Mouse (Mus musculus) heart, postnatal 10 days (tissue): ENCODE data around the gene Mtrf1. TPM values are rescaled to one million over a fixed set of nuclear protein-coding genes. Genes with fewer than 3 reads are reported as not detected.
A peak's percentile ranks its signal among the peaks of the same experiment; 100 is the strongest.
"Not testable (repeated sequence)": the region's sequence is repeated elsewhere in the genome, so short reads cannot be mapped to it uniquely, and the experiment has no call there.

Experiments
- DNase-seq, 2 experiments: peaks; one replicate each; pipeline ENCODE4 v3.0.0; 2021
- intact Hi-C: fragments of 180-260 bp; cut with DNase I; formaldehyde crosslinking; loops from one replicate; pipeline ENCODE4 v1.15.1; 2025
- total RNA-seq, 2 experiments: library from RNA; stranded (reverse); gene quantifications; 2 replicates each; pipeline ENCODE4 v1.2.3; 2021

The Mtrf1 gene
- total RNA-seq = 1 to 10 TPM; 5.0 to 6.1 TPM

DNA sequence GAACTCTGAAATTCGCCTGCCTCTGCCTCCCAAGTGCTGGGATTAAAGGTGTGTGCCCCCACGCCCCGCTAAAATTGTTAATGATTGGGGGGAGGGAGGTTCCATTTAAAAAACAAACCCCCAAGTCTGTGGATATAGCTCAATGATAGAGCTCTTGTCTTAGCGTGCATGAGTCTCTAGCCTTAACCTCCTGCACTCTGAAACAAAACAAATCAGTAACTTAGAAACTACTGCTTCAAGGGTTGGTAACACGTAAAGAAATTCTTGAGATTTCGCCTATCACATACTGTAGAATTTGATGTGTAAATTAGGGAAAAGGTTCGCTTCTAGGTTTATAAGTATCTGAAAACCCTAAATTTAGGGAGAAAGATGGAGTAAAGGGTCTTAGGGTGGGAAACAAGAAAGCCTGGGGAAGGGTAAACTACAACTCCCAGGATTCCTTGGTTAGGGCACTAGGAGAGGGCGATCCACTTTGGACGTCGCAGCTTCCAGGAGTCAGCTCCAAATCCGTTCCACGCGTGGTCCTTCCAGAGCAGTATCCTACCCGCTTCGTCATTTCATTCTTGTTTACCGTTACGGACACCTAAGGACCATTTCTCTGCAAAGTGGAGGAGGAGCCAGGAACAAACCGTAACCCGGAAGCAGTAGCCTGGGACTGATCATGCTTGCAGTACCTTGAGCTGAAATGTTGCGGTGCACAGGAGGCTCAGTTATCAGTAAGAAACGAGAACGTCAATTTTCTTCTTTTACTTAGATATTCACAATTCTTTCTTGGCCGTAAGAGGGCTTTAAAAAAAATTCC, at the start of gene Mtrf1:
Gene Mtrf1 (plus strand): TSS at position 452 of the 802 bp plus-strand sequence.
- peak; percentile 70 to 82 for DNase-seq
- intact Hi-C loops = loop anchor here (1.0 kb wide), 1 partner anchor 70 kb away; no protein-coding TSS in a partner anchor

DNA sequence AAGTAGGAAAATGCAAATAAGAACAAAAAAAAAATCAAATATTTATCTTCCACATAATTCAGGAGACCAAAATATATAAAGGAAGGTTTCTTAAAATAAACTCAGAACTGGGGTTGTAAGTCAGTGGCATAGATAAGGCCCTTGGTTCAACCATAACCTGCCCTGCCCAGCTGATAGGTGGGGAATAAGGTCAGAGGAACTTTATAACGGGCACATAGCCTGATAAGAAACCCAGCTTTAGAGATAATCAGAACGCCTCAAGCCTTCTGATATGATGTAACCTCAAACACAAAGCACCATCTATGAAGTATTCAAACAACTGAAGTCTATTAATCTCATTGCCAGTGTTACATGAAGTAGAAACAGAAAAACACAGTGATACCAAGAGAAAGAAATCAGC, 39.5 kb upstream of the Mtrf1 start:
- intact Hi-C loops = no loop called here
- no peak for DNase-seq

DNA sequence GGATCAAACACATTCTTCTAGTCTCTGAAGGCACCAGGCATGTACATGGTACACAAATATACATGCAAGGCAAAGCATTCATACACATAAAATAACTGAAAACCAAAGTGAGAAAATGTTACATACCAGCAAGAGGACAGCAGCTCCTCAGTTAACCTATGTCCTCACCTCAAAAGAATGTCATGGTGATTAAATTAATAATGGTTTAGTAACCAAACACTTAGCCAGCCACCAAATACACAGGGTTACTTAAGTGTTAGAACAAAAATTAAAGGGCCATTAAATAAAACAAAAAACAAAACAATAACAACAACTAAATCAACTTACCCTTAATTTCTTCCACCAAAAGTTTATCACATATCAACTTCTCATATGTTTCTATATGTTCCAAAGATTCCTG, 20.5 kb upstream of the Mtrf1 start:
- intact Hi-C loops = no loop called here
- no peak for DNase-seq

DNA sequence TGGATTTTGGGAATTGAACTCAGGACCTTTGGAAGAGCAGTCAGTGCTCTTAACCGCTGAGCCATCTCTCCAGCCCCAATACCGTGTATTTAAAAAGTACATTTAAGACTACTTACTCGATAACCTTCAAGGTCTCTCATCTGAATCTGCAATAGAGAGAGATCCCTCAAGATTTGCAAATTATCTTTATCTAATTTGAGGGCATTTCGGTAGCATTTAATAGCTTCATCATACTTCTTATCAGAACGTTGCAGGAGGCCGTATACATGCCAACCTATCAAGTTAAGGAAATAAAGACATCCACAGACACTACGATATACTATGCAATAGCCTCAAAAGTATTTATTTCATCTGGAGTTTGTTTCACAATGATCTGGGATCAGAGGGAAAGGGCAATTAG, 14.5 kb upstream of the Mtrf1 start:
- no peak for DNase-seq
- intact Hi-C loops = no loop called here

DNA sequence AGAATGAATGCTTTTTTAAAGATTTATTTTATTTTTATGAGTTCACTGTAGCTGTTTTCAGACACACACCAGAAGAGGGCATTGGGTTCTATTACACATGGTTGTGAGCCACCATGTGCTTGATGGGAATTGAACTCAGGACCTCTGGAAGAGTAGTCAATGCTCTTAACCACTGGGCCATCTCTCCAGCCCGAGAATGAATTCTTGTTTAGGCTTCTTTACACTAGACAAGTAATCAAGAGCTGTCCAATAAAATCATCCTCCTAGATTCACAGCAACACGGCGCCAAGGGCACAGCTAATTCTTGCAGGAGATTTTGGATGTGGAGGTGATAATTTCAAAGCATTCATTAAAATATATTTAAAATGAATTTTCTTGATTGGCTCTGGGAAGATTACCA, 9.3 kb upstream of the Mtrf1 start:
- intact Hi-C loops = no loop called here
- DNase-seq = no peak

DNA sequence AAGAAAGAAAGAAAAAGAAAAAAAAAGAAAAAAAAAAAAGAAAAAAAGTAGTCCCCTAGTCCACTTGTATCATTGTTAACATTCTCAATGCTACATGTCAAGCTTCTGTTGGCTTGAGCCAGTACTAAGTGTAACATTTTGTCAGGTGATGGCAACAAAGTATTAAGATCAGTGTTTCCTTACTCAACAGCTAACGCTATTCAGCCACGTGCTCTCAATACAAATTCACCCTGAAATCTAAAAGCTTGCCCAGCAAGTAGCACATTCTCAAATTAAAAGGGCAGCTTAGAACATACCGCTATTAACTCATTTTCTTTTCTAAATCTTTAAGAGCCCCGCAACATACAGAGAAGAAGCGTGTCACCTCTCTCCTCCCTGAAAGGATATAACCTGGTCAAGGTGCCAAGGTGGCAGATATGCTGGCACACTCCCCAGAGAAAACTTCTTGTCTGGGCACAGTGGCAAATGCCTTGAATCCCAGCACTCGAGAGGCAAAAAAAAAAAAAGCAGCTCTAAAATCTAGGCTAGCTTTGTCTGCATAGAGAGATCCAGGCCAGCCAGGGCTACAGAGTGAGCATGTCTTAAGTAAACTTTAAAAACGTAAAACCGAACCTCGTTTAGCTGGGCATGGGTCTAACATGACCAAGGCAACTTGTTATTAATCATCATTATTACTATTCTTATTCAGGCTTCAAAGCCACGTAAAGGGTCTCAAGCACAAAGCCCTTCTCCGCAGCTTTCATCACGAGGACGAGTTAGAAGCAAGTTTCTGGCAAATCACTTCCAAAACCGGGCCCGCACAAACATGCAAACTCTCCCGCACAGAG, 7.9 kb upstream of the Mtrf1 start:
- intact Hi-C loops = loop anchor here (5.0 kb wide), 1 partner anchor 173 kb away; no protein-coding TSS in a partner anchor
- peak; percentile 74 to 78 for DNase-seq

DNA sequence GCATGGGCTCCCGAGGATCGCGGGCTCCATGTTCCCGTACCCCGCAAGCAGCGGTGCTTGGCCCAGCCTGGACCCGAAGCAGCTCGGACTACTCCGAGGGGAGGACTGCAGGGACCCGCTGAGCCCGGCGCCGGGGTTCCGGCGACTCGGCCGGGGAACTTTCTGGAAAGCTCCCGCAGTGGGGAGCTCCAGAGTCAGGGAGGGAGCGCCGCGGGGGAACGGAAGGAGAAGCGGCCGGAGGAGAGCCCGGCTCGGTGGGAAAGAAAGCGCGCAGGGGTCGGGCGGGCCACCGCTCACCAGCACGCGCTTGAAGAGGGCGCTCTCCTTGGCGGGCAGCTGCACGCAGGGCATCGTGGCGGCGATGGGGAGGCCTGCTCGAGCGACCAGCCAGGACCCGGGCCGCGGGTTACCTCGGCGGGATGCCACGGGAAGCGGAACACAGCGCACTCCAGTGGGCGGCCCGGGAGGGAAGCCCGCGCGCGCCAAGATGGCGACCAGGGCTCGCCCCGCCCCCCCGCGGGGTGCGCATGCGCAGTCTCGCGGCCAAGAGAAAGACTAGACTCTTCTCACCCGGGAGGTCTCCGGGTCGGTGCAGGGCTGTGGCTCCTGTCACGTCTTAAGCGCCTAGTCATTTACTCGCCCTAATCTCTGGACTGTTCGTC, 7.2 kb upstream of the Mtrf1 start, which contains the start of gene Naa16:
Gene Naa16 (minus strand): TSS at position 514 of the 662 bp plus-strand sequence.
- peak; percentile 97 for DNase-seq
- intact Hi-C loops = loop anchor here (5.0 kb wide), 1 partner anchor 172 kb away; no protein-coding TSS in a partner anchor

DNA sequence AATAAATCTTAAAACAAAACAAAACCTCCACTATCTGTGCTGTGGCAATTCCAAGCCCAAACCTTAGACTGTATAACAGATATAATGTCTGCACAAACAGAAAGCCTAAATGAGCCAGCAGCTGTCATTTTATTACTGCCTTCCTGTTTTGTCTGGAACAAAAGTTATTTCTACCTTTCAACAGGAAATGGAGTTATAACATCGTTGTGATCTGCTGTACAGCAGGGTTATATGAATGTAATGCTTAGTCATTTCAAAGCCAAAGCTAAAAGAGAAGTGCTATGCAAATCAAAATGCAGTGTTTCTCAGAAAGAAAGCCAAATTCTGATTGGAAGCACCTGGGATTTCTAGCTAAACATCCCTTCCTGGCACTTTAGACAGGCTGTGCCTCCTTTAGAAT, 4.3 kb upstream of the Mtrf1 start:
- intact Hi-C loops = loop anchor here (5.0 kb wide), 1 partner anchor 169 kb away; no protein-coding TSS in a partner anchor

DNA sequence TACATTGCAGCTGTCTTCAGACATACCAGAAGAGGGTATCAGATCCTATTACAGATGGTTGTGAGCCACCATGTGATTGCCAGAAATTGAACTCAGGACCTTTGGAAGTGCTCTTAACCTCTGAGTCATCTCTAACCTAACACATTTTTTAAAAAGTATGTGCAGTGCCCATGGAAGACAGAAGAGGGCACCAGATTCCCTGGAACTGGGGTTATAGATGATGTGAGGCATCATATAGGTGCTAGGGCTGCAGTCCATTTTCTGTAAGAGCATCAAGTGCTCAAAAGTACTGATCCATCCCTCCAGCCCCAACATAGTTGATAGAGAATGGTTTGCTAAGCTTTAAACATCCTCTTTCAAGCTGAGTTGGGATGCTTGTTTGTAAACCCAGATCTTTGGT, 3.0 kb upstream of the Mtrf1 start:
- intact Hi-C loops = loop anchor here (1.0 to 5.0 kb wide), 3 partner anchors 56 to 168 kb away; partner anchors contain the start of gene Kbtbd6

More for the DNA sequence above, 4.3 kb upstream of the Mtrf1 start:
- DNase-seq = no peak

DNA sequence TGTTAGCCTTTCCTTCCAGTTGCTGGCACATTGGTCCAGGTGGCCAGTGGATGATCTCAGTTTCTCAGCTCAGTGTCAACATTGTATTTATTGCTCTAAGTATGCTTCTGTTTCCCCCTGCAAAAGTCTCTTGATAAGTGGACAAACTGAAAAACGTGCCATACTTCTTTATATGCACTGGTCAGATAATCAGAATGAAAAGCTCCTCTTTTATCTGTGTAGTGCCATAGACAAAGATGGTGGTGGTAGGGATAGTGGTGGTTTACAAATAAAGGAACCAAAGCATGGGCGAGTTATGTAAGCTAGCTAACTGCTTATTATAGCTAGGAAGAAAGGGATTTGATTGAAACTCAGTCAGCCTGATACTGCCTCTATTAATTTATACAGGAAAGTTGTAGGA, 10.1 kb downstream of the Mtrf1 start:
- intact Hi-C loops = no loop called here
- DNase-seq = no peak

More for the DNA sequence above, 3.0 kb upstream of the Mtrf1 start:
- DNase-seq = peak; percentile 38 to 42

DNA sequence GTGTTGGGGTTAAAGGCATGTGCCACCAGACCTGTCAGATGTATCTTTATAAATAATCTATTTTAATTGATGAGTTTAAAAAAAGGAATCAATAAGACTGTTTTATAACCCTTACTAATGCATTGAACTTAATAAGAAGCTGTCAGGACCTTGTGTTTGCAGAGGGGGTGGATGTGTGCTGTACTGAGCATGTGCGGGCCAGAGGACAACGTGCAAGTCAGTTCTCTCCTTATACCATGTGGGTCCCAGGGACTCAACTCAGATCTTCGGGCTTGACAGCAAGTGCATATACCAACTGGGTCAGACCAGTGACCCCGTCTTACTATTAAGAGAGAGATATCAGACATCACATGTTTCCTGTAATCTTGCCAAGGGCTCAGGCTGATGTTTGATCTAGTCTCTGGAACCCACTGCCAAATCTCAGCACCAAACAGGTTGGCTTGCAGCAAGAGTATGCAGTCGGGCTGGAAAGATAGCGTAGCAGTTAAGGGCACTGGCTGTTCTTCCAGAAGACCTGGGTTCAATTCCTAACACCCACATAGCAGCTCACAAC, 11.8 kb downstream of the Mtrf1 start:
- intact Hi-C loops = no loop called here
- no peak for DNase-seq

DNA sequence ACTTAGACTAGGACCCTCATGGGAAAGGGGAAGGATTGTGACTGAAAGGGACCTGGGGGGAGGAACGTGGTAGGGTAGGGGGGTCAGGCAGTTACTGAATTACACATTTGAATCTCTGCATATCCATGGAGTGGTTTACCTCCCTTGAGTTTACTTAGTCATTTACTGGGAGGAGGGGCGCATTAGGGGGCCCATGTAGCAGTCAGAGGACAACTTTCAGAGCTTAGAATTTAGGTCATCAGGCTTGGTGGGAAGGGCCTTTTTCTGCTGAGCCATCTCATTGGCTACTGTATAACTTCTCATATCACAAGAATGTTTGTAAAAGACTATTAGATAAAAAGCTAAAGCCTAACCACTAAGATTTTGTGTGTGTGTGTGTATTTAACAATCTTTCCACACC, 13.1 kb downstream of the Mtrf1 start:
- intact Hi-C loops = no loop called here
- no peak for DNase-seq

DNA sequence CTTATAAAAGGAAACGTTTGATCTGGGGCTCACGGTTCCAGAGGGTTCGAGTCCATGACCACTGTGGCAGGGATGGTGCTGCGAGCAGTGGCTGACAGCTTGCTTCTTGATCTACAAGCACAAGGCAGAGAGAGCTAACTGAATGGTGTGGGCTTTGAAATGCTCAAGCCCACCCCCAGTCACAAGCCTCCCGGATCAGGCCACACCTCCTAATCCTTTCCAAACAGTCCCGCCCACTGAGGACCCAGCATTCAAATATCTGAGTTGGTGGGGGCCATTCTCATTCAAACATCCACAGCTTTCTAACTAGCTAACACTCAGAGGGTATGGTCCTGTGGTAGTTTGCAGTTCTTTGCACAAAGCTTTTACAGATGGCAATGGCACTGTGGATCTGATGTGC, 15.5 kb downstream of the Mtrf1 start:
- intact Hi-C loops = no loop called here
- DNase-seq = no peak

DNA sequence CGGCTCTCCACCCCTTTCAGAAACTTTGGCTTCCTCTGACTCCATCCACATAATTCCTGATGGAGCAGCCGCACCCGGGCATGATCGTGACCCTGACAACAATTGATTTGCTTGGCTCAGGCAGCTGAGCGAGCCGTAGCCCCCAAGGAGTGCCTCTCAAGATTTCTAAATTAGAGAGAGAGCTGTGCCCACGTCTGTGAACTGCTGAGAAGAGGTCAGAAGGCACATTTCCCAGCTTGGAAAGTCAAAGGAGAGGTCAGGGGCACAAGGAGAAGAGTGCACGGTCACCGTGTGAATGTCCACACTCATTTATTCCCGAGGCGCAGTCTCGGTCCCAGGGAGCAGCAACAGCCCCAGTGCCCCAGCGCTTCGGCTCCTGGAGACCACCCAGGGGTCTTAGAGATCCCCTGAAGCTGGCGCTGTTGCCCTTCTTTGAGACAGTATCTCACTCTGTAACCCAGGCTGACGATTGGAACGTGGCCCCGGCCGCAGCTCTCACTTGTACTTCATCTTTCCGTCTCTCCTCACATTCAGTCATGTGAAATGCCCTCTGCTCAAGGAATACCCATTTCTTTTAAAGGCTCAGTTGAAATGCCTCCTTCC, 22.6 kb downstream of the Mtrf1 start:
- intact Hi-C loops = no loop called here
- DNase-seq = no peak

DNA sequence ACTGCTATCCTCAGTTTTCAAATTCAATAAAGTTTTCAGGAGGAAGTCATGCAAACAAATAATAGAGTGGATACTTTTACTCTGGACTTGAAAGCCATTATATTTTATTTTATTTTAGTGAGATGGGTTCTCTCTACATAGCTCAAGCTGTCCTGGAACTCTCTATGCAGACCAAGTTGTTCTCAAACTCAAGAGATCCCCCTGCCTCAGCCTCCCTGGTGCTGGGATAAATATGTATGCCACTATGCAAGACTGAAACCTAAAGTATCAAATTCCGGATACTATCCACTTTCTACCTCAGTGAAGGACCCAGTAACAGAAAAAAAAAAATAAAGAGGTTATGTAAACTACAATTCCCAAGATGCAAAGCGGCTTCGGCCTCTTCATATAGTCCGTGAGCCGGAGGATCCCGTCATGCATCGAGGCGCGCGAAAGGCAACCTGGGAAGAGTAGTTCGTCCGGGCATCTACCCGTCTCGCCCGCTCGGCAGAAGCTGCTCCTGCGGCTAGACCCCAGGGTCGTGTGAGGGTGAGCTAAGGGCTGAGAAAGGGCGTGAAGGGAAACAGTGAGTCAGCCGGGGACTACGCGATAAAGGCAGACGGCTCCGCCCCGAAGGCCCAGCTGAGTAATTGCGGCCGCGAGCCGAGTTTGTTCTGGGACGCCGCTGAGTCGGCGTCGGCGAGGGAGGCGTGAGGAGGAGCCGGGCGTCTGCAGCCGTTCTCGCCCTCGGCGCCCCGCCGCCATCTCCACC, 28.6 kb downstream of the Mtrf1 start, which contains the start of gene Kbtbd7:
Gene Kbtbd7 (plus strand): TSS at position 533 of the 751 bp plus-strand sequence.
- intact Hi-C loops = no loop called here

DNA sequence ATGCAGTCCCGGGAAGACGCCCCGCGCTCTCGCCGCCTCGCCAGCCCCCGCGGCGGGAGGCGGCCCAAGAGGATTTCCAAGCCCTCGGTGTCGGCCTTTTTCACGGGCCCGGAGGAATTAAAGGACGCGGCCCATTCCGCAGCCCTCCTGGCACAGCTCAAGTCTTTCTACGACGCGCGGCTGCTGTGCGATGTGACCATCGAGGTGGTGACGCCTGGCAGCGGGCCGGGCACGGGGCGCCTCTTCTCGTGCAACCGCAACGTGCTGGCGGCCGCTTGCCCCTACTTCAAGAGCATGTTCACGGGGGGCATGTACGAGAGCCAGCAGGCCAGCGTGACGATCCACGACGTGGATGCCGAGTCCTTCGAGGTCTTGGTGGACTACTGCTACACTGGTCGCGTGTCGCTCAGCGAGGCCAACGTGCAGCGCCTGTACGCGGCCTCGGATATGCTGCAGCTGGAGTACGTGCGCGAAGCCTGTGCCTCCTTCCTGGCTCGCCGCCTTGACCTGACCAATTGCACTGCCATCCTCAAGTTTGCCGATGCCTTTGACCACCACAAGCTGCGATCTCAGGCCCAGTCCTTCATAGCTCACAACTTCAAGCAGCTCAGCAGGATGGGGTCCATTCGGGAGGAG, 29.3 kb downstream of the Mtrf1 start:
- peak; percentile 20 to 24 for DNase-seq

More for the DNA sequence above, 28.6 kb downstream of the Mtrf1 start, which contains the start of gene Kbtbd7:
- DNase-seq = peak; percentile 96 to 97

DNA sequence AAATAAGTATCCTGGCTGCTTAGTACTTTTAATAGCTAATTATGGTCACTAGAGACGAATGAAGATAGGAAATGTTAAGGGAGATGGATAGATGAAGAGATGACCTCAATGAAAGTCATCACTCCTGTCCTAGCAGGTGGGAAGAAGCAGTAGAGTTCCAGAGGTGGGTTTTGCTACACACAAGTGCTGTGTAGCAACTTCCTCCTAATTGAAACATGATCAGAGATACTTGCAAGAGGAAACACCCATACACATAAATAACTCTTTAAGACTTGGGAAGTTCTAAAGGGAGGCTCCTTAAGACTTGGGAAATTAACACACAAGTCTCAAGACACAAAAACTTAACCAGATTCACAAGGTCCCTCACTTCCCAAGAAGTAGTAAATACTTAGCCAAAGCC, 36.5 kb downstream of the Mtrf1 start:
- intact Hi-C loops = no loop called here
- DNase-seq = no peak

More for the DNA sequence above, 29.3 kb downstream of the Mtrf1 start:
- intact Hi-C loops = not testable (repeated sequence)

DNA sequence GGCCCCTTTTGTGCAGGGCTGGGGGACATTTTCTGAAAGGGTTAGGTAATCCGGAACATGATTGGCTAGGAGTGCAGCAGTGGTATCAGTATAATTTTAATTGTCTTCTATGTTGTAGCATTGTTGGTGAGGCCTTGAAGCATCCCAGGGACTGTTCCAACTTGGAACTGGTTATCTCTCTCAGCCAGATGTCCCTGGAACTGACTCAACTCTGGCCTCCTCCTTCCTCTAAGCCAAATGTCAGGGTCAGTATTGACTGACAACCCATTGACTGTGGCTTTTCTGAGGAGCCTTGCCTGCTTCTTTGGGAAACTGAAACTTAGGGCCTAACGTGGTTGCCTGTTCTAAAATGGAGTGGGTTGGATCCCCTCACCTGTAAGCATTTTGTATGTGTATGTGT, 43.1 kb downstream of the Mtrf1 start:
- intact Hi-C loops = no loop called here

DNA sequence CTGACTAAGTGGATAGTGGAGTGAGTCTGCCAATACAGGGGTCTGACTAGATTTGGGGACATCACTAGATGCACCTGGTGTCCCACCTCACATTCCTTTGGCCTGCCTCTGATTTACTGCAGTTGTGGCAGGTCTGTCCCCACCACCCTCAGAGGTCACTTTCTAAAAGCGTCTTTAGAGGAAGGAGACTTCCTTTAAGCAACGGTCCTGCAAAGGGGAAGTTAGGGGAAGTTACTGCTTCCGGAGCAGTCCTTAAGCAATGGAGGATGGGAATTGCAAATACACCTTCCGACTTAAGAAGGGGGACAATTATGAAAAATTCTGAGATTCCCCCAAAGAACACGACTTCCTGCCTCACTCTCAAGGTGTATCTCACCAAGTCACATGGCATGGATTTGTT, 43.9 kb downstream of the Mtrf1 start:
- no peak for DNase-seq
- intact Hi-C loops = no loop called here

More for the DNA sequence above, 43.1 kb downstream of the Mtrf1 start:
- DNase-seq = no peak
